Mouse (Mus musculus) kidney, embryonic 14.5 days (tissue): ENCODE results near the gene Bmf. TPM values are rescaled to one million over a fixed set of nuclear protein-coding genes. Genes with fewer than 3 reads are reported as not detected.

ENCODE experiments used
- ATAC-seq: fragments of 200-750 bp; cut with Nextera tagmentation; 2 replicates; pipeline ENCODE4 v1.8.0; 2017; ENCODE audit warnings: moderate number of reproducible peaks, mild to moderate bottlenecking, moderate TSS enrichment, moderate library complexity; ENCODE audit not compliant: low FRiP score, low TSS enrichment
- H3K27ac ChIP-seq: fragments of 300-500 bp; sonication (generic); 2 replicates; pipeline ENCODE4 v1.5.1; 2014; ENCODE audit warnings: low read depth, mild to moderate bottlenecking, low read length, moderate library complexity, mixed read lengths
- H3K27me3 ChIP-seq: fragments of 300-500 bp; sonication (generic); 2 replicates; pipeline ENCODE4 v1.6.1; 2014; ENCODE audit warnings: mild to moderate bottlenecking, low read length; ENCODE audit not compliant: control insufficient read depth, insufficient read depth
- H3K36me3 ChIP-seq: fragments of 300-500 bp; sonication (generic); 2 replicates; pipeline ENCODE4 v1.6.1; 2014; ENCODE audit warnings: low read length, mixed read lengths; ENCODE audit not compliant: control insufficient read depth, insufficient read depth
- H3K4me1 ChIP-seq: fragments of 300-500 bp; sonication (generic); 2 replicates; pipeline ENCODE4 v1.6.1; 2014; ENCODE audit warnings: low read length, mixed read lengths; ENCODE audit not compliant: control insufficient read depth, insufficient read depth
- H3K4me2 ChIP-seq: fragments of 300-500 bp; sonication (generic); replicated peaks from 2 replicates; pipeline ENCODE4 v1.6.1; 2014; ENCODE audit warnings: low read depth, mild to moderate bottlenecking, low read length
- H3K4me3 ChIP-seq: fragments of 300-500 bp; sonication (generic); 2 replicates; pipeline ENCODE4 v1.5.1; 2014; ENCODE audit warnings: mild to moderate bottlenecking, low read length
- H3K9ac ChIP-seq: fragments of 300-500 bp; sonication (generic); 2 replicates; pipeline ENCODE4 v1.6.1; 2014; ENCODE audit warnings: low read depth, mild to moderate bottlenecking, low read length, moderate library complexity
- H3K9me3 ChIP-seq: fragments of 300-500 bp; sonication (generic); 2 replicates; pipeline ENCODE4 v1.6.1; 2016; ENCODE audit warnings: low read length; ENCODE audit not compliant: control insufficient read depth
- WGBS: fragments of 180-500 bp; shearing (Covaris S2); extraction: QIAGEN DNeasy Blood & Tissue Kit; methylation state at CpG from one replicate; pipeline ENCODE4 v1.1.7; 2014; 5-methylcytosine and 5-hydroxymethylcytosine counted together
- polyA plus RNA-seq: library from polyadenylated mRNA; unstranded; fragments of >200 nt; fragmentation: Nextera tagmentation; extraction: Ambion mirVana; gene quantifications from 2 replicates; pipeline ENCODE4 v1.2.1, GENCODE M21; 2014

Gene Bmf
- polyA plus RNA-seq, 1 experiment from 2014 or later, result 6.0 TPM

DNA sequence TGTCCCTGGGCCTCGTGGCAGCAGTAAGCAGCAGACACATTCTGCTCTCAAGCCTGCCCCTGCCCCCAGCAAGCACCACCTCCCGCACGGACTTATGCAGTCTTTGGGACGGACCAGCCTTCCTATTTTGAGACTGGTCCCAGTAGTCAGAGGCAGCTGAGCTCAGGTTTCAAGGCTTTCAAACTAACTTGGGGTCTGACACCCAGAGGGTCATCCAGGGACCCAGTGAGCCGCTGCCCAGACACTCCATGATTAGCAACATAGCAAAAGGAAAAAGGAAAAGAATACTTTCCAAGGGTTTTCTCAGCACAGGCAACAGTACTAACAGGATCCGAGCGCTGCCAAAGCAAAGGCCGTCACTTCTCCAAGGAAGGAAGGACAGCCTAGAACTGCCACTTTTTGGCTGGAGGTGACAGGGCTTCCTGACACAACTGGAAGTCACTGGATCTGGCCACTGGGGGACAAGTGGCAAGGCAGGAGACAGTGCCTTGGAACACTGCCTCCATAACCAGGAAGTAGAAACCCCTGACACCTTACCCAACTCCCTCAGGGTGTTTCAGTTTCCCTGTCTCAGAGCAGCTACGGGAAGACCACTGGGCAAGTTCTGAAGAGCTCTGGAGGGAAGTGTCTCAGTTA lies 9.5 kb downstream of the Bmf start:
- Histone ChIP-seq H3K27ac (peak overlapping the region; percentile 88), H3K27me3 (no peaks in the 10 kb centered on the region), H3K4me3 (no peak overlapping the region), H3K9me3 (no peaks in the 10 kb centered on the region), H3K4me1 (peaks cover 51% of the 10 kb centered on the region), H3K9ac (0 out of 2 replicates have a peak overlapping the region, but pooled peaks have one; percentile 12), H3K4me2 (no peak overlapping the region; the same call in 1 of the 2 replicates), H3K36me3 (peaks cover 12% of the 10 kb centered on the region; the same call in 1 of the 2 replicates)
- 26% methylated on average over 9 of the region's 9 CpGs for WGBS
- no peak for ATAC-seq

DNA sequence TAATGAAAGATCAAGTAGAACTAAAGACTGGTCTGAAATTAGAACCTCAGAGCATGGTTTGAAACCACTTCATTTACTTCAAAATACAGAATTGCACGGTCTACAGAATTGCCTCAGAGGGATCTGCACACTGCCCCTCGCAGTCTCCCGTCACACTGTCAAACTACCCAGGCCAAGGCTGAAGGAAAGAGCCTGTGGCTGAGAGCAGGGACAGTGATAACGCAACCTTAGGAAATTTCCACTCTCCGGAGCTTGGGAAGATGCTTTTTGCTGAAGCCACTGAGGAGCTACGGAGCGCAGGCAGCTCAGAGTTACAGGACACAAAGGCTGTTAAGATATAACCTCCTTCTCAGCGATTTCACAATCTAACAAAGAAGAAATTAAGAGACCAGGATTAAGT lies 10.4 kb downstream of the Bmf start:
- no peak for ATAC-seq
- no peak overlapping the region for H3K27ac ChIP-seq

DNA sequence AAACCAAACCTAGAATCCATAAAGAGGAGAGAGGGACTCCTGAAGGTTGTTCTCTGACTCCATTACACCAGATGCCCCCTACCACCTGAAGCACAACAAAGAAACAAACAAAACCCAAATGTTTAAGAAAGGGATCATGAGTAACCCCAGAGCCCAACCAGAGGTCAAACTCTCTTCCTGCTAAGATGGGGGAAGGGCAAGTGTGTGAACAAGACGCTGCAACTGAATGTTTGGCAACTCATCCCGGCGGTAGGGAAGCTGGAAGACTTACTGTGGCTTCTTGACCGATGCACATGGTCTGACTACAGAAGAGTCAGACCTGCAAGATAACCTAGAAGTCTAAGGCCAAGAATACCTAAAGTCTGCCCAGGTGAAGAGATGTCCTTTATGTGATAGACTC lies 12.3 kb downstream of the Bmf start:
- Histone ChIP-seq H3K4me2 (no peak overlapping the region), H3K4me3 (no peak overlapping the region), H3K27ac (no peak overlapping the region), H3K27me3 (no peaks in the 10 kb centered on the region), H3K9ac (no peak overlapping the region), H3K9me3 (no peaks in the 10 kb centered on the region), H3K36me3 (peaks cover 12% of the 10 kb centered on the region; the same call in 1 of the 2 replicates), H3K4me1 (peaks cover 42% of the 10 kb centered on the region)
- no peak for ATAC-seq
- 56% methylated on average over 4 of the region's 4 CpGs for WGBS

More for the DNA sequence above, 10.4 kb downstream of the Bmf start:
- peaks cover 45% of the 10 kb centered on the region for H3K4me1 ChIP-seq
- H3K9me3 ChIP-seq, result no peaks in the 10 kb centered on the region
- H3K27me3 ChIP-seq, result no peaks in the 10 kb centered on the region
- H3K4me3 ChIP-seq, result no peak overlapping the region
- peaks cover 12% of the 10 kb centered on the region; the same call in 1 of the 2 replicates for H3K36me3 ChIP-seq
- no peak overlapping the region for H3K9ac ChIP-seq
- WGBS, result 77% methylated on average over 8 of the region's 8 CpGs
- no peak overlapping the region for H3K4me2 ChIP-seq

DNA sequence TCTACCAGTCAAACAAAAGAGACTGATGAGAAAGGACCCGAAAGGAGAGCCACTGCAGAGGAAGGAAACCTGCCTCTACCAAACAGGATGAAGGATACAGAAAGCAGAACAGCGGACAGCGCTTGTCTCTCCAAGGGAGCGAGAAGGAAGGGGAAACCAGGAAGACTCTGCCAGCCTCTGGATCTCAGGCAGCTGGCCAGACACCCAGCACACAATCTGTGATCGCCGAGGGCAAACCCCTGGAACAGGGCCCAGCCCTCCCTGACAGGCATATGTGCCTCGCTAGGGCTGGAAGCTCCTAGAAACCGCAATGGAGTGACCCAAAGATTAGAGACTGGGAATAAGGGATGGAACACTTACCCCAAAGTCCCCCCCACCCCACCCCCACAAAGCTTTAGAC lies 12.9 kb downstream of the Bmf start:
- H3K27me3 ChIP-seq, result no peaks in the 10 kb centered on the region
- H3K9ac ChIP-seq, result no peak overlapping the region
- no peak overlapping the region for H3K4me2 ChIP-seq
- H3K36me3 ChIP-seq, result peaks cover 17% of the 10 kb centered on the region; the same call in 1 of the 2 replicates
- H3K9me3 ChIP-seq, result no peaks in the 10 kb centered on the region
- 66% methylated on average over 8 of the region's 8 CpGs for WGBS
- no peak overlapping the region for H3K4me3 ChIP-seq
- peaks cover 42% of the 10 kb centered on the region for H3K4me1 ChIP-seq
- no peak overlapping the region for H3K27ac ChIP-seq
- no peak for ATAC-seq

DNA sequence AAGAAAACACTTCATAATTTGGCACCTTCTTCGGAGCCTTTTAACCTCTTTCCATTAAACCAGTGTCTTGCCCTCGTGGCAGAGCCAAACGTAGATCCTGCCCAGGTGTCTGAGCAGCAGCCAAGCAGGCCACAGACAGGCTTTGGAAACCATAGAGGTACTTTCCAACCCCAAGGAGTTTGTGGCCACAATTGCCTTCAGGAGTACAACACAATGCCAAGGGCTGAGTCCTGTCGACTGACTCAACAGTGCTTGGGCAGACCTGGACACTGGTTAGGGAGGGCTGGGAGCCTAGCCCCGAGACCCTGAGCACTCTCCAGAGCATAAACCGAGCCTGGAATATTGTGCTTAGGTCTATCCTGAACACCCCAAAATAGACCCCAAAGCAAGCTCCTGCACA lies 13.4 kb downstream of the Bmf start:
- no peaks in the 10 kb centered on the region for H3K9me3 ChIP-seq
- H3K36me3 ChIP-seq, result peaks cover 19% of the 10 kb centered on the region; the same call in 1 of the 2 replicates
- no peak for ATAC-seq
- no peak overlapping the region for H3K9ac ChIP-seq
- no peak overlapping the region for H3K4me3 ChIP-seq
- H3K27me3 ChIP-seq, result no peaks in the 10 kb centered on the region
- H3K4me1 ChIP-seq, result peaks cover 44% of the 10 kb centered on the region
- no peak overlapping the region for H3K27ac ChIP-seq
- H3K4me2 ChIP-seq, result no peak overlapping the region
- 85% methylated on average over 6 of the region's 6 CpGs for WGBS

DNA sequence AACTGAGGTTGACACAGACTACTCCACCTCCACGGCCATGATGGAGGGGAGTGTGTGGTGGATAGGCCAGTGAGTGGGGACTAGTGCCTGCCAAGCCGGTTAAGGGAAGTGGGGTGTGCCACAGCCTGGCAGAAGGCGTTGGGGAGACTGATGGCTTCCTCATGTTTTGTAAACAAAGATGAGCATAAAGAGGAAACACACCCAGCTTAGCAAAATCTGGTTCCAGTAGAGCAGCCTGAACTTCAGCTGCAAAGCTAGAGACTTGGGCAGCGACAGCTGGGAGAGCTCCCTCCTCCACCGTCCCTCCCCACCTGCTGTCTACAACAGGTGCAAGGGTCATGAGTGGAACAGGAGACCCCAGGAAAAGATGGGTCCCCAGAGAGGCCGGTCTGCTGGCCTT lies 15.5 kb downstream of the Bmf start:
- no peaks in the 10 kb centered on the region for H3K9me3 ChIP-seq

DNA sequence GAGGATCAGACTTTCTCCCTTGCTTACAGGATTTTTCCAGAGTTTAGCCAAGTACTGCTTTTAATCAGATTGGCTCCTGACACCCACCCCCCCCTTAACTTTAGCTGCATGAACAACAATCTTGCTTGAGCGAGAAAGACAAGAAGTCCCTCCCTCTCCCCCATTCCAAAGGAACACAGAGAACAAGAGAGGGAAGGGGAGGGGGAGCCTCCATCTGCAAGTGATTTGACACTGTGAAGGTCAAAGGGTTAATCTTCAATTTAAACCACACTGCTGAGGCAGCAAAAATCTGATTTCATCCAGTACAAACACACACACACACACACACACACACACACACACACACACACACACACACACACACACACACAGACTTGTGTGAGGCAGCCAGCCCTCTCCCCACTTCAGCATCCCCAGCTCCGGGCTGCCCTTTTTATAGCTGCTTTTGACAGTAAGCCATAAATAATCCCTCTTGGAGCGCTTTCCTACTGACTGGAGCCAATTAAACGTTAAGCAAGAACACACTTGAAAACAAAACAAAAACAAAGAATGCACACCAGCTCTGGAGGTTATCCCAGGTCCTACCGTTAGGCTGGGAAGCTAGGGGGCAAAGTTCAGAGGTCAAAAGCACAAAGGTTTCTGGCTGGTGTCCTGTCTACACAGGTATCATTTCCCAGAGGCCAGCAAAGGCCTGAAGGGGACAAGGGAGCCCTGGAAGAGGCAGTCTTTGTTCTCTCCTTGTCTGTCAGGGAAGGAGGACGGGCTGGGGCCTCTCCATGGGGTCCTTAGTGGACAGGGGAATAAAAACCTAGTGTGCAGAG lies 16.4 kb downstream of the Bmf start:
- peak overlapping the region; percentile 95 for H3K27ac ChIP-seq
- peaks cover 54% of the 10 kb centered on the region for H3K4me1 ChIP-seq
- H3K9me3 ChIP-seq, result no peaks in the 10 kb centered on the region
- peaks cover 11% of the 10 kb centered on the region; the same call in 1 of the 2 replicates for H3K36me3 ChIP-seq
- peak overlapping the region; percentile 18 for H3K4me2 ChIP-seq
- H3K27me3 ChIP-seq, result no peaks in the 10 kb centered on the region
- H3K9ac ChIP-seq, result peak overlapping the region; percentile 42; the same call in 1 of the 2 replicates
- no peak overlapping the region for H3K4me3 ChIP-seq
- WGBS, result 6% methylated on average over 6 of the region's 6 CpGs
- ATAC-seq, result peak; percentile 78

More for the DNA sequence above, 15.5 kb downstream of the Bmf start:
- no peaks in the 10 kb centered on the region for H3K27me3 ChIP-seq
- ATAC-seq, result no peak
- peaks cover 50% of the 10 kb centered on the region for H3K4me1 ChIP-seq
- WGBS, result 30% methylated on average over 6 of the region's 6 CpGs
- no peak overlapping the region for H3K4me3 ChIP-seq
- H3K36me3 ChIP-seq, result peaks cover 17% of the 10 kb centered on the region; the same call in 1 of the 2 replicates
- H3K27ac ChIP-seq, result peak overlapping the region; percentile 95
- no peak overlapping the region for H3K4me2 ChIP-seq
- peak overlapping the region; percentile 20; the same call in 1 of the 2 replicates for H3K9ac ChIP-seq

DNA sequence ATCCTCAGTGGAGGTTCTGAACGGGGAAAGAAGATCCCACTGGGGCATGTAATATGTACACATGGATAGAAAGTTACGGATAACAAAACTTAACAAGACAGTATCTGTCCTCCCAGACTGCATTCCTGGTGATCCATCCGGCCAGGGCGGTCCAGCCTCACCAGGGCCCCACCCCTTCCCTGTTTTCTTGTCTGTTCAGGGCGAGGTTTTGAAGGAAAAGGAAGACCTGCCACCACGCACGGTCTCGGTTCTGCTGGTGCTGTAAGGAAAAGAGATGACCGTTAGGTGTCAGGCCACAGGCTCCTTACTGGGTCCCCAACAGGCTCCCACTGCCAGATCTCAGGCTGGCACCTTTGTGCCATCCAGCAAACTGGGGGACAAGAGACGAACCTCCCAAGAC lies 17.1 kb downstream of the Bmf start:
- H3K4me2 ChIP-seq, result peak overlapping the region; percentile 18
- 15% methylated on average over 10 of the region's 10 CpGs for WGBS
- H3K9ac ChIP-seq, result peak overlapping the region; percentile 42; the same call in 1 of the 2 replicates
- H3K4me3 ChIP-seq, result no peak overlapping the region
- peak overlapping the region; percentile 95 for H3K27ac ChIP-seq
- peaks cover 11% of the 10 kb centered on the region; the same call in 1 of the 2 replicates for H3K36me3 ChIP-seq
- peaks cover 54% of the 10 kb centered on the region for H3K4me1 ChIP-seq
- no peaks in the 10 kb centered on the region for H3K27me3 ChIP-seq
- peak; percentile 0; the same call in 1 of the 2 replicates for ATAC-seq
- H3K9me3 ChIP-seq, result no peaks in the 10 kb centered on the region
